Mouse (Mus musculus) midbrain, embryonic 15.5 days (tissue): ENCODE measurements around the gene Cdc26. TPM values are rescaled to one million over a fixed set of nuclear protein-coding genes. Genes with fewer than 3 reads are reported as not detected.

Source experiments
- ATAC-seq: fragments of 200-750 bp; cut with Nextera tagmentation; replicated peaks from 2 replicates; pipeline ENCODE4 v1.8.0; 2017; ENCODE audit warnings: moderate TSS enrichment
- H3K27ac ChIP-seq: fragments of 300-500 bp; sonication (generic); 2 replicates; pipeline ENCODE4 v1.5.1; 2015; ENCODE audit warnings: mild to moderate bottlenecking, inconsistent platforms
- H3K27me3 ChIP-seq: fragments of 300-500 bp; sonication (generic); replicated peaks from 2 replicates; pipeline ENCODE4 v1.6.1; 2015; ENCODE audit warnings: inconsistent platforms
- H3K36me3 ChIP-seq: fragments of 300-500 bp; sonication (generic); replicated peaks from 2 replicates; pipeline ENCODE4 v1.6.1; 2015; ENCODE audit warnings: inconsistent platforms
- H3K4me1 ChIP-seq: fragments of 300-500 bp; sonication (generic); 2 replicates; pipeline ENCODE4 v1.6.1; 2015; ENCODE audit warnings: inconsistent platforms
- H3K4me2 ChIP-seq: fragments of 300-500 bp; sonication (generic); 2 replicates; pipeline ENCODE4 v1.6.1; 2015; ENCODE audit warnings: inconsistent platforms, mild to moderate bottlenecking, moderate library complexity
- H3K4me3 ChIP-seq: fragments of 300-500 bp; sonication (generic); 2 replicates; pipeline ENCODE4 v1.5.1; 2015; ENCODE audit warnings: mild to moderate bottlenecking, inconsistent platforms
- H3K9ac ChIP-seq: fragments of 300-500 bp; sonication (generic); 2 replicates; pipeline ENCODE4 v1.6.1; 2015; ENCODE audit warnings: mild to moderate bottlenecking, inconsistent platforms
- H3K9me3 ChIP-seq: fragments of 300-500 bp; sonication (generic); 2 replicates; pipeline ENCODE4 v1.6.1; 2016; ENCODE audit warnings: inconsistent platforms
- WGBS: fragments of 180-500 bp; shearing (Covaris S2); methylation state at CpG from one replicate; pipeline ENCODE4 v1.1.7; 2015; ENCODE audit warnings: mixed read lengths; 5-methylcytosine and 5-hydroxymethylcytosine counted together
- polyA plus RNA-seq: library from polyadenylated mRNA; unstranded; fragments of >200 nt; fragmentation: Nextera tagmentation; extraction: Ambion mirVana; gene quantifications from 2 replicates; pipeline ENCODE4 v1.2.1, GENCODE M21; 2015

The Cdc26 gene
- polyA plus RNA-seq, 1 experiment from 2014 or later, result 76.5 TPM

GRCm38 (mm10) chr4:62393459-62393858 lies 15.0 kb downstream of the Cdc26 start:
- Histone ChIP-seq H3K9ac (no peak overlapping the region), H3K27ac (no peak overlapping the region), H3K36me3 (peaks cover 40% of the 10 kb centered on the region), H3K4me2 (no peak overlapping the region), H3K4me1 (no peaks in the 10 kb centered on the region), H3K9me3 (no peaks in the 10 kb centered on the region), H3K27me3 (no peaks in the 10 kb centered on the region), H3K4me3 (no peak overlapping the region)
- no peak for ATAC-seq
- WGBS, result 19% methylated on average over 6 of the region's 6 CpGs

- Histone ChIP-seq H3K36me3 (peaks cover 35% of the 10 kb centered on the region), H3K4me2 (no peak overlapping the region), H3K4me3 (no peak overlapping the region), H3K27me3 (no peaks in the 10 kb centered on the region), H3K4me1 (no peaks in the 10 kb centered on the region), H3K27ac (no peak overlapping the region), H3K9ac (no peak overlapping the region), H3K9me3 (no peaks in the 10 kb centered on the region)
- ATAC-seq, result 0 out of 2 replicates have a peak, but pooled peaks have one; percentile 42
- 90% methylated on average over 7 of the region's 7 CpGs for WGBS
Observed at GRCm38 (mm10) chr4:62391892-62392291, 16.6 kb downstream of the Cdc26 start.

GRCm38 (mm10) chr4:62389592-62390512 lies 18.6 kb downstream of the Cdc26 start:
- ATAC-seq, result no peak
- no peaks in the 10 kb centered on the region for H3K27me3 ChIP-seq
- peaks cover 30% of the 10 kb centered on the region for H3K36me3 ChIP-seq

GRCm38 (mm10) chr4:62385439-62385838 lies 23.0 kb downstream of the Cdc26 start:
- Histone ChIP-seq H3K27me3 (no peaks in the 10 kb centered on the region), H3K4me3 (no peak overlapping the region), H3K9ac (no peak overlapping the region), H3K9me3 (no peaks in the 10 kb centered on the region), H3K36me3 (peaks cover 24% of the 10 kb centered on the region; the same call in 1 of the 2 replicates), H3K27ac (no peak overlapping the region), H3K4me1 (no peaks in the 10 kb centered on the region), H3K4me2 (no peak overlapping the region)
- ATAC-seq, result no peak
- WGBS, result 96% methylated on average over 7 of the region's 7 CpGs

More at GRCm38 (mm10) chr4:62389592-62390512, 18.6 kb downstream of the Cdc26 start:
- Histone ChIP-seq H3K9me3 (no peaks in the 10 kb centered on the region), H3K27ac (no peak overlapping the region), H3K4me3 (no peak overlapping the region), H3K4me1 (no peaks in the 10 kb centered on the region), H3K4me2 (no peak overlapping the region), H3K9ac (no peak overlapping the region)
- 92% methylated on average over 5 of the region's 5 CpGs for WGBS

- 94% methylated on average over 1 of the region's 1 CpGs for WGBS
- Histone ChIP-seq H3K27ac (no peak overlapping the region), H3K9me3 (no peaks in the 10 kb centered on the region), H3K36me3 (peaks cover 18% of the 10 kb centered on the region; the same call in 1 of the 2 replicates), H3K9ac (no peak overlapping the region), H3K27me3 (no peaks in the 10 kb centered on the region), H3K4me2 (no peak overlapping the region), H3K4me1 (no peaks in the 10 kb centered on the region), H3K4me3 (no peak overlapping the region)
- no peak for ATAC-seq
Observed at GRCm38 (mm10) chr4:62384159-62384558, 24.3 kb downstream of the Cdc26 start.

- Histone ChIP-seq H3K4me2 (no peak overlapping the region), H3K4me1 (no peaks in the 10 kb centered on the region), H3K4me3 (no peak overlapping the region), H3K36me3 (peaks cover 18% of the 10 kb centered on the region; the same call in 1 of the 2 replicates), H3K9me3 (no peaks in the 10 kb centered on the region), H3K27me3 (no peaks in the 10 kb centered on the region), H3K9ac (no peak overlapping the region), H3K27ac (no peak overlapping the region)
- ATAC-seq, result no peak
- WGBS, result 84% methylated on average over 7 of the region's 7 CpGs
Observed at GRCm38 (mm10) chr4:62383752-62384151, 24.7 kb downstream of the Cdc26 start.

- no peak for ATAC-seq
- H3K9me3 ChIP-seq, result no peaks in the 10 kb centered on the region
- WGBS, result 93% methylated on average over 6 of the region's 6 CpGs
Observed at GRCm38 (mm10) chr4:62383207-62383606, 25.2 kb downstream of the Cdc26 start.

GRCm38 (mm10) chr4:62379724-62380381 lies 28.6 kb downstream of the Cdc26 start:
- Histone ChIP-seq H3K4me3 (no peak overlapping the region), H3K27me3 (no peaks in the 10 kb centered on the region), H3K9me3 (no peaks in the 10 kb centered on the region), H3K4me1 (no peaks in the 10 kb centered on the region), H3K36me3 (no peaks in the 10 kb centered on the region), H3K27ac (no peak overlapping the region), H3K9ac (no peak overlapping the region), H3K4me2 (no peak overlapping the region)
- no peak for ATAC-seq
- 93% methylated on average over 9 of the region's 9 CpGs for WGBS

More at GRCm38 (mm10) chr4:62383207-62383606, 25.2 kb downstream of the Cdc26 start:
- no peak overlapping the region for H3K4me2 ChIP-seq
- H3K4me1 ChIP-seq, result no peaks in the 10 kb centered on the region
- H3K36me3 ChIP-seq, result peaks cover 15% of the 10 kb centered on the region; the same call in 1 of the 2 replicates
- no peak overlapping the region for H3K9ac ChIP-seq
- no peak overlapping the region for H3K27ac ChIP-seq
- no peak overlapping the region for H3K4me3 ChIP-seq
- H3K27me3 ChIP-seq, result no peaks in the 10 kb centered on the region

GRCm38 (mm10) chr4:62376123-62376522 lies 32.3 kb downstream of the Cdc26 start:
- no peak for ATAC-seq
- Histone ChIP-seq H3K9ac (no peak overlapping the region), H3K36me3 (no peaks in the 10 kb centered on the region), H3K4me1 (no peaks in the 10 kb centered on the region), H3K27ac (no peak overlapping the region), H3K4me3 (no peak overlapping the region), H3K9me3 (no peaks in the 10 kb centered on the region), H3K27me3 (no peaks in the 10 kb centered on the region), H3K4me2 (no peak overlapping the region)
- 96% methylated on average over 2 of the region's 2 CpGs for WGBS

- H3K4me2 ChIP-seq, result no peak overlapping the region
- no peaks in the 10 kb centered on the region for H3K4me1 ChIP-seq
- no peaks in the 10 kb centered on the region for H3K27me3 ChIP-seq
- no peaks in the 10 kb centered on the region for H3K9me3 ChIP-seq
- no peak overlapping the region for H3K27ac ChIP-seq
- no peaks in the 10 kb centered on the region for H3K36me3 ChIP-seq
- no peak overlapping the region for H3K4me3 ChIP-seq
- ATAC-seq, result no peak
- WGBS, result 89% methylated on average over 4 of the region's 4 CpGs
- H3K9ac ChIP-seq, result no peak overlapping the region
Observed at GRCm38 (mm10) chr4:62374342-62374741, 34.1 kb downstream of the Cdc26 start.

GRCm38 (mm10) chr4:62373668-62374067 lies 34.8 kb downstream of the Cdc26 start:
- Histone ChIP-seq H3K4me1 (no peaks in the 10 kb centered on the region), H3K36me3 (no peaks in the 10 kb centered on the region), H3K9me3 (no peaks in the 10 kb centered on the region), H3K27ac (no peak overlapping the region), H3K4me3 (no peak overlapping the region), H3K9ac (no peak overlapping the region), H3K27me3 (no peaks in the 10 kb centered on the region), H3K4me2 (no peak overlapping the region)
- no peak for ATAC-seq
- WGBS, result 92% methylated on average over 7 of the region's 7 CpGs

- Histone ChIP-seq H3K9me3 (no peaks in the 10 kb centered on the region), H3K4me1 (no peaks in the 10 kb centered on the region), H3K9ac (no peak overlapping the region), H3K27ac (no peak overlapping the region), H3K36me3 (no peaks in the 10 kb centered on the region), H3K27me3 (no peaks in the 10 kb centered on the region), H3K4me3 (no peak overlapping the region), H3K4me2 (no peak overlapping the region)
- 87% methylated on average over 9 of the region's 9 CpGs for whole genome bisulfite sequencing
- ATAC-seq, result no peak
Observed at GRCm38 (mm10) chr4:62372818-62373520, 35.5 kb downstream of the Cdc26 start.
